ENCODE assay signal across 8 mouse cellular contexts in genomic region chr2:147085072-147085870, GRCm38 (mm10). TPM values are rescaled to one million over a fixed set of nuclear protein-coding genes. Genes with fewer than 3 reads are reported as not detected.
DNase-seq lines count a peak whose midpoint lies in the region; ATAC-seq lines count a peak whose summit lies in the region.

Gene Nkx2-4, minus strand, starts transcription at chr2:147085445.

- WGBS in embryonic facial prominence, embryonic 13.5 days: under 1% methylated on average over 61 of the region's 82 CpGs
- WGBS in midbrain, embryonic 10.5 days: under 1% methylated on average over 82 of the region's 82 CpGs

- H3K4me3 ChIP-seq in embryonic facial prominence, embryonic 13.5 days: peak within 1 kb of the TSS; percentile 38
- peak within 1 kb of the TSS; percentile 51 for H3K4me3 ChIP-seq in midbrain, embryonic 10.5 days

- no peak within 1 kb of the TSS for H3K27ac ChIP-seq in embryonic facial prominence, embryonic 13.5 days
- H3K27ac ChIP-seq in midbrain, embryonic 10.5 days (replicated peaks): peak within 1 kb of the TSS; percentile 82

- peaks cover 75% of the 10 kb centered on the region for H3K27me3 ChIP-seq in embryonic facial prominence, embryonic 13.5 days
- peaks cover 99% of the 10 kb centered on the region for H3K27me3 ChIP-seq in midbrain, embryonic 10.5 days (ENCODE audit: low read depth, poor library complexity, severe bottlenecking)

- H3K9ac ChIP-seq in embryonic facial prominence, embryonic 13.5 days: 0 out of 2 replicates have a peak within 1 kb of the TSS, but pooled peaks have one; percentile 40

- peak; percentile 3 to 17 for DNase-seq in spleen, postnatal 10 days (ENCODE audit: low spot score in 2 of 2)
- no peak for DNase-seq in spleen, postnatal 4 days (ENCODE audit: low spot score in 2 of 2)
- DNase-seq in induced T-regulatory cell, adult 2 months (ENCODE audit: low read depth): peak; percentile 34
- peak; percentile 61 for DNase-seq in midbrain, embryonic 10.5 days (ENCODE audit: low spot score)
- no peak for DNase-seq in Muller cell, postnatal 12 days (ENCODE audit: inconsistent ontology term)
- DNase-seq in spleen, adult 12 weeks (ENCODE audit: low spot score): no peak
- DNase-seq in right cerebral cortex, adult 2 months (ENCODE audit: low spot score in 2 of 2): no peak

- peaks cover 17% of the 10 kb centered on the region for H3K4me1 ChIP-seq in embryonic facial prominence, embryonic 13.5 days
- peaks cover 20% of the 10 kb centered on the region for H3K4me1 ChIP-seq in midbrain, embryonic 10.5 days

- no peaks in the 10 kb centered on the region for H3K9me3 ChIP-seq in embryonic facial prominence, embryonic 13.5 days
- H3K9me3 ChIP-seq in midbrain, embryonic 10.5 days (replicated peaks): no peaks in the 10 kb centered on the region

- no peak for ATAC-seq in embryonic facial prominence, embryonic 13.5 days (ENCODE audit: insufficient number of reproducible peaks, insufficient read depth, low FRiP score, low TSS enrichment, low read depth)

- H3K36me3 ChIP-seq in embryonic facial prominence, embryonic 13.5 days: no peaks in the 10 kb centered on the region
- no peaks in the 10 kb centered on the region for H3K36me3 ChIP-seq in midbrain, embryonic 10.5 days

- H3K4me2 ChIP-seq in embryonic facial prominence, embryonic 13.5 days: peak within 1 kb of the TSS; percentile 58

RNA-seq across cellular contexts. Expression of gene Nkx2-4, which starts in this region (rescaled TPM):
- not detected in 2 replicates for polyA plus RNA-seq in embryonic facial prominence, embryonic 13.5 days (2015; fragmentation: Nextera tagmentation; extraction: Ambion mirVana)
- 1.3 TPM in 2 replicates for polyA plus RNA-seq in midbrain, embryonic 10.5 days (2016; fragmentation: Nextera tagmentation; extraction: Ambion mirVana)

Comparison
In these comparisons a context has a peak if more than half of its experiments do, and no peak if none do; other contexts are left out.
1. DNase-seq: peak in spleen, postnatal 10 days (2 of 2), induced T-regulatory cell, adult 2 months (single experiment) and midbrain, embryonic 10.5 days (single experiment); none in spleen, postnatal 4 days (0 of 2), Muller cell, postnatal 12 days (single experiment), spleen, adult 12 weeks (single experiment) and right cerebral cortex, adult 2 months (0 of 2).